Mouse (Mus musculus): ENCODE results near the gene Vmn2r106. TPM values are rescaled to one million over a fixed set of nuclear protein-coding genes. Genes with fewer than 3 reads are reported as not detected.

The Vmn2r106 gene
- not detected for total RNA-seq (2021)
- long read RNA-seq, experiment 1: 0 reads
- long read RNA-seq, experiment 2: 0 reads

- no peak within 1 kb of the TSS for H3K4me3 ChIP-seq
- TF ChIP-seq CTCF (IDR thresholded peaks at IDR 0.05): no peak
- no peak within 1 kb of the TSS for H3K27ac ChIP-seq
- no peak for DNase-seq
- intact Hi-C loops (cut with DNase I): no loop called here
Observed at GRCm38 (mm10) chr17:20285453-20285852, at the start of gene Vmn2r106. Gene Vmn2r106, minus strand, starts transcription at chr17:20285553.

GRCm38 (mm10) chr17:20305790-20306189 is 20.4 kb upstream of the Vmn2r106 start:
- no peak overlapping the region for H3K27ac ChIP-seq
- intact Hi-C loops (cut with DNase I): no loop called here
- DNase-seq: no peak
- no peak for TF ChIP-seq CTCF (IDR thresholded peaks at IDR 0.05)
- no peak overlapping the region for H3K4me3 ChIP-seq

GRCm38 (mm10) chr17:20286906-20287305 is 1.6 kb upstream of the Vmn2r106 start:
- H3K4me3 ChIP-seq: no peak overlapping the region
- DNase-seq: no peak
- intact Hi-C loops (cut with DNase I): no loop called here
- TF ChIP-seq CTCF (IDR thresholded peaks at IDR 0.05): no peak
- H3K27ac ChIP-seq: no peak overlapping the region

GRCm38 (mm10) chr17:20255522-20255921 is 29.8 kb downstream of the Vmn2r106 start:
- DNase-seq: no peak
- Histone ChIP-seq H3K27ac (no peak overlapping the region), H3K4me3 (no peak overlapping the region)
- no peak for TF ChIP-seq CTCF (IDR thresholded peaks at IDR 0.05)
- intact Hi-C loops (cut with DNase I): no loop called here

GRCm38 (mm10) chr17:20234952-20235351 is 50.4 kb downstream of the Vmn2r106 start, which contains the start of gene Vmn2r105:
Gene Vmn2r105, minus strand, starts transcription at chr17:20235052.
- TF ChIP-seq CTCF (IDR thresholded peaks at IDR 0.05): no peak
- DNase-seq: no peak
- intact Hi-C loops (cut with DNase I): no loop called here
- no peak within 1 kb of the TSS for H3K4me3 ChIP-seq
- H3K27ac ChIP-seq: no peak within 1 kb of the TSS

Other genes starting within 250 kb of the Vmn2r106 start
- gene Vmn2r104, start 237.2 kb downstream of the Vmn2r106 start, total RNA-seq (2021): not detected
- not detected for gene Fpr-rs7, start 171.3 kb downstream of the Vmn2r106 start, total RNA-seq (2021)
- not detected for gene Fpr-rs6, start 102.5 kb downstream of the Vmn2r106 start, total RNA-seq (2021)
- not detected for gene Vmn2r105, start 50.5 kb downstream of the Vmn2r106 start, total RNA-seq (2021)
- gene Vmn2r107, start 59.7 kb upstream of the Vmn2r106 start, total RNA-seq (2021): not detected
- gene Vmn1r224, start 128.6 kb upstream of the Vmn2r106 start, total RNA-seq (2021): not detected
- not detected for gene Vmn2r108, start 195.8 kb upstream of the Vmn2r106 start, total RNA-seq (2021)
- not detected for gene Vmn1r225, start 212.6 kb upstream of the Vmn2r106 start, total RNA-seq (2021)